Mouse (Mus musculus) neural tube, postnatal 0 days (tissue): Measurements from ENCODE around the gene Ptgis. TPM values are rescaled to one million over a fixed set of nuclear protein-coding genes. Genes with fewer than 3 reads are reported as not detected.

ENCODE experiments used
- polyA plus RNA-seq: library from polyadenylated mRNA; unstranded; fragments of >200 nt; fragmentation: Nextera tagmentation; extraction: Ambion mirVana; gene quantifications from 2 replicates; pipeline ENCODE4 v1.2.1, GENCODE M21; 2015

Ptgis gene
- polyA plus RNA-seq: 5.8 and 6.5 TPM in 2 replicates

GRCm38 (mm10) chr2:167240008-167240964 lies at the start of gene Ptgis:
Ptgis (minus strand) TSS chr2:167240604.

DNA sequence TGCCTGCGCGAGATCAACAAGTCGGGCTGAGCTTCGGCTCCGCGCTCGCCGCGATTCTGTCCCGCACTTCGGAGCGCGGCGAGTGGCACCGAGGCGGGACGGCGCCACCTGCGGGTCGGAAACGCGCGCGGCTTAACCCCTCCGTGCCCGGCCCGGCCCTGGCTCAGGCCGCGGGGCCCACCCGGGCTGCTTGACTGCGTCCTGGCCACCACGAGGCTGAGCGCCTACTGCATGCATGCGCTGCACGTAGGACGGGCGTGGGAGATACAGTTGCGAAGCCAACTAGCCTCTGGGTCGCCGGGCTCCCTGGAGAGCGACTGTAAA lies 50.4 kb downstream of the Ptgis start, which contains the start of gene Kcnb1:
Gene Kcnb1, minus strand, starts transcription at position 80 of the 324 bp plus-strand sequence.

Other genes with a start within 250 kb of the Ptgis start
- 73.5 and 77.2 TPM in 2 replicates for gene Stau1, start 244.3 kb downstream of the Ptgis start, polyA plus RNA-seq
- 30.7 and 33.6 TPM in 2 replicates for gene Ddx27, start 225.4 kb downstream of the Ptgis start, polyA plus RNA-seq
- gene Znfx1, start 177.6 kb downstream of the Ptgis start, polyA plus RNA-seq: 7.4 and 8.6 TPM in 2 replicates
- 7.0 and 7.5 TPM in 2 replicates for gene Kcnb1, start 50.4 kb downstream of the Ptgis start, polyA plus RNA-seq
- 41.3 and 45.0 TPM in 2 replicates for gene B4galt5, start 108.6 kb upstream of the Ptgis start, polyA plus RNA-seq
- 16.1 and 18.0 TPM in 2 replicates for gene Slc9a8, start 181.1 kb upstream of the Ptgis start, polyA plus RNA-seq